Mouse (Mus musculus): Measurements from ENCODE around the gene Lrrc36.

The Lrrc36 gene

DNA sequence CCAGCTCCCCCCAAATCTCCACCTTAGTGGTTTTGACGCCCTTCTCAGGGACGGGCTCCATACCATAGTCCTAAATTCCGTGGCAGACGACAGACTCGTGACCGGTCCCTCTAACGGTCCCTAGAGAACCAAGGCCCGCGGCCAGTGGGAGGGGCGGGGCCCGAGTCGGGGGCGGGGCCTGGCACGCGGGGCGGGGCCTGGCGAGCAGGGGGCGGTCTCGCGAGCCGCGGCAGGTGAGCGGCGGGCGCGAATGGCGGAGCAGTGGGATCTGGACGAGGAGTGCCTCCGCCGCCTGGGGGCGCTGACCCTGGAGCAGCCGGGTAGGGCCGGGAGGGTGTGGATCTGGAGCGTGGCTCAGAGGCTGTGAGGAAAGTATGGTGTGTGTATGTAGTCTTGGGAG is at the start of gene Lrrc36, which contains the start of gene Kctd19:
Gene Lrrc36, plus strand, starts transcription at position 181 of the 400 bp plus-strand sequence.
Gene Kctd19, minus strand, starts transcription at position 112 of the 400 bp plus-strand sequence.
- peak; percentile 10 for DNase-seq (ENCODE audit: low spot score)

GRCm38 (mm10) chr8:105367107-105367506 is 46.3 kb upstream of the Lrrc36 start:
- no peak for DNase-seq (ENCODE audit: low spot score)

DNA sequence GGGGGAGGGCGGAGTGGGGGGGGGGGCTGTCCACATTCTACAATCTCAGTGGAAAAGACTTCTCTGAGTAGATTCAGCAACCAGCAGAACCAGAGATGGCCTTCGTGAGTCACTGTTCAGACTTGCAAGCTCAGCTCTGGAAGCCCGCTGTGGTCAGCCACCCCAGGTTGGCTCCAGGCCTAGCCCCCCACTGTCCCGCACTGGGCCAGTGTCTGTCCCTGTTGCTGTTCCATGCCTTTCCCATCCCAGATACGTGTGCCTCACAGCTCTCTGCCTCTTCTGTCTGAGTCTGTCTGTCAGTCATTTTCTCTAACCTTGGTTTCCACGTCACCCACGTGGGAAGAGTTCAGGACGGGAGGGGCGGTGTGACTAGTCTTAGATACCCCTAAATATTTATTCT is 40.9 kb upstream of the Lrrc36 start:
- peak; percentile 36 for DNase-seq (ENCODE audit: low spot score)

DNA sequence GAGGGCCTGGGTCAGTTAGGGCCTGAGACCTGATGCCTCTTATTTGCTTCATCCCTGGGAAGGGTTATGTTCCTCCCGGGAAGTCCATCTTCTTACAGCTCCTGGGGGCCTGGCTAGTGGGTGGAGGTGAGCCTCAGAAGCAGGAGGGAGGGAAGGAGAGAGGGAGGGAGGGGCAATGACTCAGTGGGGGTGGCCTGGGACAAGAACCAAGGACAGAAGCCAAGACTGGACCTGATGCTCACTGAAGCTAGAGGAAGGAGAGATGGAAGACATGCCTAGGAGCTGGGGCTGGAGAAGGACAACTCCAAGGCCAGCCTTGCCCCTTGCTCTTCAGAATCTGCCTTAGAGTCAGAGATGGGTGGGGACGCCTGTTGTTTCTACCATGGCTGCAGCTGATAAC is 40.3 kb upstream of the Lrrc36 start, which contains the start of gene Plekhg4:
Gene Plekhg4, plus strand, starts transcription at position 243 of the 400 bp plus-strand sequence.
- DNase-seq (ENCODE audit: low spot score), result peak; percentile 28

DNA sequence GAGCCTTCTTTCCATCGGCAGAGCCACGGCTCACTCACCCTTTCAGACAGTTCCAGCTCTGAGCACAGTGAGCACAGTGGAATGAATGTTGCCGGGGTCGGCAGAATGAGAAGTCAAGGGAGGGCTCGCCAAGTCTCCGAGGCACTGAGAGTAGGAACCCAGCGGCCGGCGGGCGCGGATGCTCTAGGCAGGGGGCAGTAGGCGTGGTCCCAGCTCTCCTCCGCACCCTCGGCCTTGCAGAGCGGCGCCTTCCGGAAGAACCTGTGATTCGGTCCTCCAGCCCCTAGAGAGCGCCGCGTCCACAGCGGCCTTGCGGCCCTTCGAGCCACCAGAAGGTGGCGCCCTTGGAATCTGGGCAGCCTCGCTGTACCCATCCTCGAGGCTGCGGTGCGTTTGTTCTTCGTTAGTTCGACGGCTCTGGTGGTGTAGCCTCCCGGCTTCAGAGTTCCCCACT is 38.8 kb upstream of the Lrrc36 start:
- no peak for DNase-seq (ENCODE audit: low spot score)

DNA sequence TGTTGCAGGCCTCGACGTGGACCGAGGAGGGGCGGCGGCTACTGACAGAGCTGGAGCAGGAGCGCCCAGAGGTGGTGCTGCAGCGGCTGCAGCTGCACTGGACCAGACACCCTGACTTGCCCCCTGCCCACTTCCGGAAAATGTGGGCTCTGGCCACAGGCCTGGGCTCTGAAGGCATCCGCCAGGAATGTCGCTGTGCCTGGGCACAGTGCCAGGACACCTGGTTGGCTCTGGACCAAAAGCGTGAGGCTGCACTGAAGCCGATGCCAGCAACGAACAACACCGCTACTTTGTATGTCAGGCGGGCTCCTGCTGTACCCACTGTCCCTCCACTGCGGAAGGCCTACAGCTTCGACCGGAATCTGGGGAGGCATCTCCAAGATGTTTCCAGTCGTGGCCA is 34.7 kb upstream of the Lrrc36 start:
- DNase-seq (ENCODE audit: low spot score), result peak; percentile 21

DNA sequence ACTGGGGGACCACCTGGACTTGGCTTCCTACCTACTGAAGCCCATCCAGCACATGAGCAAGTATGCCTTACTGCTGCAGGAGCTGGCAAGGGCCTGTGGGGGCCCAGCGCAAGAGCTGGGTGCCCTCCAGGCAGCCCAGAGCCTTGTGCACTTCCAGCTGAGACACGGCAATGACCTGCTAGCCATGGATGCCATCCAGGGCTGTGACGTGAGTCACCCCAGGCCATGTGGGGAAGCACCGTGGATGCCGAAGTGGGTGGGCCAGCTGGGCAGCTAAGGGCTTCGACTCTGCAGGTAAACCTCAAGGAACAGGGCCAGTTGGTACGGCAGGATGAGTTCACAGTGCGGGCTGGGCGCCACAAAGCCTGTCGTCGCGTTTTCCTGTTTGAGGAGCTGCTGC is 33.1 kb upstream of the Lrrc36 start:
- no peak for DNase-seq (ENCODE audit: low spot score)

DNA sequence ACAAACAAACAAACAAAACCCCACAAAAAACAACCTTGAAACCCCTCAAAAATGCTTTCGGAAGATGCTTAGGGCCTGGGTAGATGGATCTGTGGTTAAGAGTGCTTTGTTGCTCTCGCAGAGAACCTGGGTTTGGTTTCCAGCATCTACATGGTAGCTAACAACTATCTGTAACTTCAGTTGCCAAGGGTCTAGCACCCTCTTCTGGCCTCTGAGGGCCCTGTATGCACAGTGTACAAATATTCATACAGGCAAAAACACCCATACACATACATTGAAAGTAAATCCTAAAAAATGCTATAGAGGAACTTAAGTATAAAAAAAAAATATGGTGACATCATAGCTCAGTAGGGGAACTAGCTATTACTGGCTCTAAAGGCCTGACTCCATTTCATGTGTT is 29.3 kb upstream of the Lrrc36 start:
- no peak for DNase-seq (ENCODE audit: low spot score)

- DNase-seq (ENCODE audit: low spot score), result no peak
Measured at GRCm38 (mm10) chr8:105387151-105387550, 26.2 kb upstream of the Lrrc36 start.

GRCm38 (mm10) chr8:105389096-105389495 is 24.3 kb upstream of the Lrrc36 start:
- no peak for DNase-seq (ENCODE audit: low spot score)

DNA sequence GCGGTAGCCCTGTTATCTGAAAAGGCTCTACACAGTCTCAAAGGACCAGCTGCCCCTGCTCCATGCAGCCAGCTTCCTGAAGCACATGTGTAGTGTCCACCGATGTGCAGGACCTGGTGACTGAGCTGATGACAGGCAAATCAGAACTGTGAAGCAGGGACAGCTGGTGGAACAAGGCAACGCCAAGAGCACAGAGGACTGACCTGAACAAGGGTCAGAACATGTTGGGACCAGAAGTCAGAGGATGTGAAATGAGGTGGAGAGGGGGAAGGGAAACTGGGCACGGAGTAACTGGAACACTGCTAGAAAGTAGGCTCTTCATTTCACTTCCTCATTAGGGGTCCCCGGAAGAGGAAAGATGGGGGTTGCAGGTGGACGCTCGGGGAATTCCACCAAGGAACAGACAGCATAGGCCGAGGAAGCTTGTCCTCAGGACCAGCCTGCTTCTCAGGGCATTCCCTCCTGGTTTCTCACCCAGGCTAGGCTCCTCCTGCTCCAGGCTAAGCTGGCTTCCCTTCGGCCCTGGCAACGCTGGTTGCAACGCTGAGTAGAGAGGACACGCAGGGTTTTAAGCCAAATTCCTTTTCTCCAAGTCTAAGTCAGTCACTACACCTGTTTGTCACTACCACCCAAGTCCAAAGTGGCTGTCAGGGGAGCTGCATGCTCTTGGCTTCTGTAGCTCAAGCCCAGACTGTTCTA is 20.1 kb upstream of the Lrrc36 start:
- no peak for DNase-seq (ENCODE audit: low spot score)

DNA sequence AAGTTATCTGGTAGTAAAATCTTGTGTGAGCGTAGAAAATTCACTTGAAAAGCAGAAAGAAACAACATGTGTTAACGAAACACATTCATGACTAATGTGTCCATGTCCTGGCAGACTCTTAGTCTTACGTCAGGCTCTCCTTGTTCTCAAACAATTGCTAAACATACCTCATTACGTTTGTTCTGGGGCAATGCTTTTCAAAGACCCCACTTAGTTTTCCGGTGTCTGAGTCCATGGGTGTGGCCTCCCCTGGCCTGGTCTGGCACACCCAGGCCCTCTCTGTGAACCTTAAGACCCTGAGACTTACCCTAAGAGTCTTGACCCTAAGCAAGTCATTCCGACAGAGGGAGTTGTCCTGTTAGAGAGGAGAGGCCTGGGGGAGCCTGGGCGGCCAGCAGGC is 19.5 kb upstream of the Lrrc36 start:
- DNase-seq (ENCODE audit: low spot score), result no peak

GRCm38 (mm10) chr8:105397747-105398146 is 15.6 kb upstream of the Lrrc36 start:
- no peak for DNase-seq (ENCODE audit: low spot score)

DNA sequence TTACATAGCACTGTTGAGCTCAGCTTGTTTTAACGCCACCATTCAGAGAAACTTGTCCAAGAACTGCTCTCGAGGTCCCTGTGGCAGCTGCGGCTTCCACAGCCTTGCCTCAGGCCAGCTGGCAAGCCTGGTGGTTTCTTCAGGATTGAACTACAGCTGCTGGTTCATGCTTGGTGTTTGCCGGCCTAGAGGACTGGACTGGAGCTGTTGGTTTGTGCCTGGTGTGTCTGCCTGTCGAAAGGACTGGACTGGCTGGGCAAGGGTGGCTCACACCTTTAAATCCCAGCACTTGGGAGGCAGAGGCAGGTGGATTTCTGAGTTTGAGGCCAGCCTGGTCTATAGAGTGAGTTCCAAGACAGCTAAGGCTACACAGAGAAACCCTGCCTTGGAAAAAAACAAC is 13.4 kb upstream of the Lrrc36 start:
- DNase-seq (ENCODE audit: low spot score), result no peak

- DNase-seq (ENCODE audit: low spot score), result no peak
Measured at GRCm38 (mm10) chr8:105403467-105403866, 9.9 kb upstream of the Lrrc36 start.

- no peak for DNase-seq (ENCODE audit: low spot score)
Measured at GRCm38 (mm10) chr8:105404496-105404895, 8.9 kb upstream of the Lrrc36 start.

GRCm38 (mm10) chr8:105406416-105406815 is 7.0 kb upstream of the Lrrc36 start:
- DNase-seq (ENCODE audit: low spot score), result no peak

DNA sequence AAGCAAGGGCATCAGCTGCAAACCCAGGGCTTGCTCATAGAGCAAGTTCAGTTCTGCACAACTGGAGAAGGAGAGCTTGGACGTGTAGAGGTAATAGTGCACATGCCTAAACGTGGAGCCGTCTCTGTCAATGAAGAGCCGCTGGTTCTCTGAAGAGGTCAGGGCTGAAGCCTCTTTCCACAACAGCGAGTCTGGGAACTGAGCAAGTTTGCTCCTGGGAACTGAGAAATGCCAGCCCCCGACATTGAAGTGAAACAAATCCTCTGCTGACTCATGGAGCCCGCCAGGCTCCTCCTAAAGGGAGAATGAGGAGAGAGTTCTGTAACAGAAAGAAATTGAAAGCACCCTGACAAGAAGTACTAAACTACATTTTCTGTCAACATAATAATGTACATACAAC is 5.0 kb upstream of the Lrrc36 start:
- no peak for DNase-seq (ENCODE audit: low spot score)

- no peak for DNase-seq (ENCODE audit: low spot score)
Measured at GRCm38 (mm10) chr8:105409947-105410346, 3.4 kb upstream of the Lrrc36 start.

- DNase-seq (ENCODE audit: low spot score), result no peak
Measured at GRCm38 (mm10) chr8:105418992-105419391, 5.6 kb downstream of the Lrrc36 start.

DNA sequence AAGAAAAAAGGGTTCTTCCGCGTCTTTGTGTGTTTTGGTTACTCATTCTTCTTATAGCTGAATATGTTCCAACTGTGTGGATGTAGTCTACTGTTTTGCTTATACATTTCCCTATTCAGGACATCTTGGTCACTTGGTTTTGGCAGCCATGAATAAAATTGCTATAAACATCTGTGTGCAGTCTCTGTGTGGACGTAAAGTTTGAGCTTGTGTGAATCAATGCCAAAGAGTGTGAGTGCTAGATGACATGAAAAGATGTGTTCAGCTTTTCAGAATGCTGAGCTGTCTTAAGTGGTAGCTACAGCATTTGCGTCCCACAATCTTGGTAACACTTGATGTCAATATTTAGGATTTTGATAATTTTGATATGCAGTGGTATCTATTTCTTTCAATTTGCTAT is 6.4 kb downstream of the Lrrc36 start:
- no peak for DNase-seq (ENCODE audit: low spot score)

GRCm38 (mm10) chr8:105422006-105422405 is 8.6 kb downstream of the Lrrc36 start:
- no peak for DNase-seq (ENCODE audit: low spot score)

DNA sequence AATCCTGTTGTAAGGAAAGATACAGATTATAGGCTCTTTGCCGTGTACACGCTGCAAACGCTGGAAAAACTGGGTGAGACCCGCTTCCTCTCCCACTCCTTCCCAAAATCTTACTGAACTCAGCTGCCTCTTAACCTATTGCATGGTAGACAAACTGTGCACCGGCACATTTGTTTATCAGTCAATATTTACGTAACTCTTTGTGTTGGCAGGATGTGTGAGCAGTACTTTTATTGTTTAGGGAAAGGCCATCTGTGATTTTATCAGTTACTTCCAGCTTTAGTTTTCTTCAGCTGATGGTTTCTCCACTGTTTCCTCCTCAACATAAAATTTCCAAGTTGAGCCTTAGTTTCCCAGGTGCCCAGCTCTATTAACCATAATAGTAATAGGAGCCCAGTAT is 13.5 kb downstream of the Lrrc36 start:
- no peak for DNase-seq (ENCODE audit: low spot score)
